Comparison of ENCODE assay signal across 8 mouse cellular contexts in the genomic region with DNA sequence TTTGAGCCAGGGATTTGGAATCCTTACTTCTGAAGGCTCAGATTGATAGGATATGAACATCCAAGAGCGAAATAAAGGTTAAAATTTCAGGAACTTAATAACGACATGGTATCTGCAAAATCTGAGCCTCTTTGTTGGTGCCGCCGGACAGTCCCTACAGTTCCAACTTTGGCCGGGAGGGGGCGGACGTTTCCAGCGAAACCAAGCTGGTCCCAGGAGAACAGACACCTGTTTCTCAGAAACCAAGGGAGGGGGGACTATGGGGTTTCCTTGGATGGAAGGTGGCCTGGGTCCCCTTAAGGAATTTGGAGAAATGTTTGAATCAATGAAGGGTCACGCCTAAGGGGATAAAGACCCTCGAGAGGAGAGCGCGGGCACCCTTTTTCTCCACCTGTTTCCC. TPM values are rescaled to one million over a fixed set of nuclear protein-coding genes. Genes with fewer than 3 reads are reported as not detected.
A peak's percentile ranks its signal among the peaks of the same experiment; 100 is the strongest.
DNase-seq lines count a peak whose midpoint lies in the region; ATAC-seq and TF ChIP-seq lines count a peak whose summit lies in the region.
"Had no signal": no experiment of that assay in that cellular context is flagged by ENCODE, and none has a peak within 500 bp of the region (broad histone marks: within the 10 kb centered on the region; RNA-seq: fewer than 3 reads in every experiment).

No protein-coding gene starts in this region.

- no peak overlapping the region for H3K27ac ChIP-seq in CH12.LX (ENCODE audit: insufficient read depth, low read depth)
- H3K27ac ChIP-seq: hindbrain, embryonic 15.5 days had no signal

- peak; percentile 42 to 81 for TF ChIP-seq CTCF in CH12.LX (conservative IDR thresholded peaks at IDR 0.05 in 1 of 2, IDR thresholded peaks at IDR 0.05 in 1 of 2; ENCODE audit: low read depth in 2 of 2, low read length in 2 of 2)

- in situ Hi-C loops in CH12.LX (cut with MboI; ENCODE audit: low pct_ligation_motif_present, low pct_unique_long_range_greater_than_20kb, low sequenced_read_pairs) = no loop called here

- no peaks in the 10 kb centered on the region for H3K79me2 ChIP-seq in CH12.LX (replicated peaks; ENCODE audit: control insufficient read depth, extremely low read depth, insufficient read depth, poor library complexity, severe bottlenecking)

- H3K4me2 ChIP-seq in CH12.LX (ENCODE audit: insufficient read depth, low read depth, poor library complexity, severe bottlenecking) = no peak overlapping the region
- H3K4me2 ChIP-seq: hindbrain, embryonic 15.5 days had no signal

- peak; percentile 67 for TF ChIP-seq RAD21 in CH12.LX (IDR thresholded peaks at IDR 0.05; ENCODE audit: low read depth, low read length)

- H3K9ac ChIP-seq in CH12.LX (ENCODE audit: insufficient read depth, low read depth) = no peak overlapping the region
- H3K9ac ChIP-seq: hindbrain, embryonic 15.5 days had no signal

- dilution Hi-C loops in CH12.LX (cut with MboI; ENCODE audit: extremely low pct_ligation_motif_present, extremely low pct_unique_long_range_greater_than_20kb, low sequenced_read_pairs) = no loop called here

- no peak overlapping the region for H3K4me3 ChIP-seq in CH12.LX (replicated peaks in 1 of 3; ENCODE audit: low read depth in 2 of 3, low read length in 2 of 3, poor library complexity in 1 of 3)
- H3K4me3 ChIP-seq: hindbrain, embryonic 15.5 days had no signal

- ATAC-seq in megakaryocyte, adult 5-6 weeks (ENCODE audit: poor library complexity, severe bottlenecking) = 0 out of 2 replicates have a peak, but pooled peaks have one; percentile 31

- peaks cover 16 to 52% of the 10 kb centered on the region in 2 experiments for H3K4me1 ChIP-seq in CH12.LX (ENCODE audit: control insufficient read depth in 1 of 2, insufficient read depth in 2 of 2)

- H3K27me3 ChIP-seq in CH12.LX (replicated peaks) = peaks cover 14% of the 10 kb centered on the region

- H3K9me3 ChIP-seq in CH12.LX (replicated peaks; ENCODE audit: low read length) = no peaks in the 10 kb centered on the region
- H3K9me3 ChIP-seq: hindbrain, embryonic 15.5 days had no signal

- TF ChIP-seq EP300 in CH12.LX (IDR thresholded peaks at IDR 0.05; ENCODE audit: low read length) = no peak

- peak; percentile 51 for DNase-seq in CH12.LX (ENCODE audit: extremely low read depth)
- DNase-seq in Muller cell, postnatal 12 days (ENCODE audit: inconsistent ontology term) = peak; percentile 62
- peak; percentile 90 to 93 for DNase-seq in cerebellum, postnatal 25 days
- DNase-seq in gastrocnemius, postnatal 25 days = peak; percentile 55
- DNase-seq in layer of hippocampus, postnatal 10 days (ENCODE audit: low spot score in 2 of 2) = peak; percentile 94
- peak; percentile 66 to 84 for DNase-seq in spleen, postnatal 14 days (ENCODE audit: low spot score in 2 of 2)

- no peak for TF ChIP-seq POLR2A in CH12.LX (IDR thresholded peaks at IDR 0.05; ENCODE audit: low read depth, low read length)

- peaks cover 0 to 16% of the 10 kb centered on the region in 2 experiments for H3K36me3 ChIP-seq in CH12.LX (replicated peaks in 1 of 2; ENCODE audit: control insufficient read depth in 1 of 2, insufficient read depth in 1 of 2, low read length in 1 of 2)
- H3K36me3 ChIP-seq: hindbrain, embryonic 15.5 days had no signal

TF ChIP-seq in CH12.LX, 34 proteins besides CTCF, POLR2A, EP300 and RAD21:
- TF ChIP-seq KAT2A (IDR thresholded peaks at IDR 0.05; ENCODE audit: insufficient replicate concordance, low read length) (0 out of 2 replicates have a peak, but pooled peaks have one; percentile 24), MYC (IDR thresholded peaks at IDR 0.05; ENCODE audit: low read depth, low read length) (no peak), ZNF384 (IDR thresholded peaks at IDR 0.05; ENCODE audit: low read depth, low read length) (no peak), IRF4 (IDR thresholded peaks at IDR 0.05; ENCODE audit: low read depth, low read length) (peak; percentile 83; the same call in 1 of the 2 replicates), SMC3 (IDR thresholded peaks at IDR 0.05; ENCODE audit: low read depth, low read length) (peak; percentile 67), MAZ (IDR thresholded peaks at IDR 0.05; ENCODE audit: low read depth, low read length) (peak; percentile 69), ETS1 (conservative IDR thresholded peaks at IDR 0.05; ENCODE audit: low read depth, low read length) (peak; percentile 37), TCF12 (IDR thresholded peaks at IDR 0.05; ENCODE audit: low read depth, low read length) (peak; percentile 80; the same call in 1 of the 2 replicates)

RNA-seq across cellular contexts. Expression of a gene that starts 5.3 kb away (rescaled TPM):
- total RNA-seq in CH12.LX (2012; rRNA removed) = 1.9 and 2.7 TPM in 2 replicates
- total RNA-seq in CH12.LX (2014; rRNA removed) = 0.31 and 0.67 TPM in 2 replicates
- polyA plus RNA-seq in CH12.LX (2012; ENCODE audit: insufficient read length, low read depth) = 0.99 and 1.00 TPM in 2 replicates
- under 1 TPM; 0.23 to 0.38 TPM for total RNA-seq in gastrocnemius, postnatal 25 days (2021)
- 10 to 100 TPM; 91.8 to 96.1 TPM for total RNA-seq in layer of hippocampus, postnatal 10 days (2021)
- 1.0 and 1.7 TPM in 2 replicates for total RNA-seq in megakaryocyte, adult 5-6 weeks (2015)
- 0.66 and 0.98 TPM in 2 replicates for total RNA-seq in megakaryocyte, adult 5-6 weeks (2017)

RNA-seq across cellular contexts. Expression of a gene that starts 9.2 kb away (rescaled TPM):
- total RNA-seq in CH12.LX (2012; rRNA removed) = 64.3 and 87.9 TPM in 2 replicates
- 51.6 and 52.3 TPM in 2 replicates for total RNA-seq in CH12.LX (2014; rRNA removed)
- polyA plus RNA-seq in CH12.LX (2012; ENCODE audit: insufficient read length, low read depth) = 45.1 and 45.9 TPM in 2 replicates
- total RNA-seq in gastrocnemius, postnatal 25 days (2021) = 1 to 10 TPM; 1.6 to 4.2 TPM
- total RNA-seq in layer of hippocampus, postnatal 10 days (2021) = 1 to 10 TPM; 4.2 to 4.3 TPM
- 544 and 552 TPM in 2 replicates for total RNA-seq in megakaryocyte, adult 5-6 weeks (2015)
- total RNA-seq in megakaryocyte, adult 5-6 weeks (2017) = 837 and 967 TPM in 2 replicates

RNA-seq across cellular contexts. Expression of a gene that starts 53.7 kb away (rescaled TPM):
- total RNA-seq in CH12.LX (2012; rRNA removed) (45.9 and 71.0 TPM in 2 replicates), CH12.LX (2014; rRNA removed) (42.2 and 57.8 TPM in 2 replicates)
- 105 and 151 TPM in 2 replicates for polyA plus RNA-seq in CH12.LX (2012; ENCODE audit: insufficient read length, low read depth)
- 10 to 100 TPM; 24.9 to 29.4 TPM for total RNA-seq in gastrocnemius, postnatal 25 days (2021)
- total RNA-seq in layer of hippocampus, postnatal 10 days (2021) = 10 to 100 TPM; 73.3 to 93.0 TPM
- total RNA-seq in megakaryocyte, adult 5-6 weeks (2015) = 42.1 and 46.8 TPM in 2 replicates
- total RNA-seq in megakaryocyte, adult 5-6 weeks (2017) = 129 and 153 TPM in 2 replicates

RNA-seq across cellular contexts. Expression of a gene that starts 53.9 kb away (rescaled TPM):
- total RNA-seq in CH12.LX (2012; rRNA removed) = 23.5 and 27.8 TPM in 2 replicates
- total RNA-seq in CH12.LX (2014; rRNA removed) = 19.4 and 19.8 TPM in 2 replicates
- 25.4 and 26.9 TPM in 2 replicates for polyA plus RNA-seq in CH12.LX (2012; ENCODE audit: insufficient read length, low read depth)
- 10 to 100 TPM; 19.6 to 20.2 TPM for total RNA-seq in gastrocnemius, postnatal 25 days (2021)
- 10 to 100 TPM; 20.5 to 20.9 TPM for total RNA-seq in layer of hippocampus, postnatal 10 days (2021)
- total RNA-seq in megakaryocyte, adult 5-6 weeks (2015) = 14.7 and 15.4 TPM in 2 replicates
- 9.0 and 9.4 TPM in 2 replicates for total RNA-seq in megakaryocyte, adult 5-6 weeks (2017)

Comparison
In these comparisons a context has a peak if more than half of its experiments do, and no peak if none do; other contexts are left out.
1. RNA of a gene that starts 5.3 kb away (total RNA-seq): 91.8 to 96.1 TPM in layer of hippocampus, postnatal 10 days; 0.31 to 2.7 TPM in CH12.LX, 0.66 to 1.7 TPM in megakaryocyte, adult 5-6 weeks and 0.23 to 0.38 TPM in gastrocnemius, postnatal 25 days; every median in the first group is over 10 times any median in the second.
2. RNA of a gene that starts 9.2 kb away (total RNA-seq): 544 to 967 TPM in megakaryocyte, adult 5-6 weeks and 51.6 to 87.9 TPM in CH12.LX; 4.2 to 4.3 TPM in layer of hippocampus, postnatal 10 days and 1.6 to 4.2 TPM in gastrocnemius, postnatal 25 days; every median in the first group is over 4 times any median in the second.
3. Peak in every context shown above with its lines, with median percentiles within 50 percentile points of each other: DNase-seq.